Mouse (Mus musculus) spleen, adult 2 months (tissue): ENCODE data around the gene Zfp346.

Source experiments
- CTCF ChIP-seq: fragments of 200-500 bp; IDR thresholded peaks from 2 replicates; pipeline ENCODE4 v1.5.1; 2011; ENCODE audit warnings: mild to moderate bottlenecking, inconsistent platforms; ENCODE audit not compliant: insufficient read depth, insufficient read length, insufficient replicate concordance; ENCODE audit errors: extremely low read depth
- POLR2A ChIP-seq: fragments of 200-500 bp; IDR thresholded peaks from 2 replicates; pipeline ENCODE4 v1.6.1; 2011; ENCODE audit warnings: low read depth, low read length, inconsistent platforms

DNA sequence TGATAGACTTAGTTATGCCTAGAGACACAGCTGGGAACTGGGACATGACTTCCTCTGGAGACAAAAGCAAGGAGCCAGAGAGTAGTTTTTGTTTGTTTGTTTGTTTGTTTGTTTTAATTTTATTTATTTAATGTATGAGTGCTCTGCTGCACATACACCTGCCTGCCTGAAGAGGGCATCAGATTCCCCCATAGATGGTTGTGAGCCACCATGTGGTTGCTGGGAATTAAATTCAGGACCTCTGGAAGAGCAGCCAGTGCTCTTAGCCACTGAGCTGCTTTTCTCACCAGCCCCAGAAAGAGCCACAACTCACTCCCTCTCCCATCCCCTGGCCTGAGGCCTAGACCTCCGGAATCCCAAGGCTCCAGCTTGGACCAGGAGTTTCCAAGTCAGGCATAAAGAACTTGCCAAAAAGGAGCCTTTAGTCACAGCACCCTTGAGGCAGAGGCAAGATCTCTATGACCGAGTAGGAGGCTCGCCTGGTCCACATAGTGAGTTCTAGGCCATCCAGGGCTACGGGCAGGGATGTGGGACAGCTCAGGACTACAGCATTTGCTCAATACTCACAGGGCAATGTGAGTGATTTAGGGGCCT, 72.9 kb downstream of the Zfp346 start:
- TF ChIP-seq CTCF = no peak; the same call in 1 of the 2 replicates
- no peak for TF ChIP-seq POLR2A
